Mouse (Mus musculus): ENCODE data around the gene Vipr1. TPM values are rescaled to one million over a fixed set of nuclear protein-coding genes. Genes with fewer than 3 reads are reported as not detected.

Gene Vipr1
- polyA plus RNA-seq, 1 experiment from 2014 or later, result 0.17 TPM

- 28% methylated on average over 6 of the region's 6 CpGs for WGBS
- TF ChIP-seq CTCF (IDR thresholded peaks at IDR 0.05; ENCODE audit: low read depth), result peak; percentile 86
- no peaks in the 10 kb centered on the region for H3K27me3 ChIP-seq (ENCODE audit: insufficient read depth, low read length)
- no peak overlapping the region for H3K4me2 ChIP-seq (ENCODE audit: low read length)
- H3K9ac ChIP-seq (ENCODE audit: low read depth, low read length), result no peak overlapping the region
- peaks cover 3% of the 10 kb centered on the region; the same call in 1 of the 2 replicates for H3K36me3 ChIP-seq (ENCODE audit: insufficient read depth, low read length)
- no peaks in the 10 kb centered on the region for H3K9me3 ChIP-seq (replicated peaks; ENCODE audit: low read length)
- H3K27ac ChIP-seq, result no peak overlapping the region
- DNase-seq (ENCODE audit: low spot score) (peak; percentile 87), ATAC-seq (replicated peaks; ENCODE audit: low FRiP score, low read depth) (peak; percentile 65)
- H3K4me3 ChIP-seq (replicated peaks; ENCODE audit: low read depth, low read length), result no peak overlapping the region
- H3K4me1 ChIP-seq (replicated peaks; ENCODE audit: insufficient read depth, low read length), result no peaks in the 10 kb centered on the region
Measured at GRCm38 (mm10) chr9:121679549-121679948, 37.0 kb downstream of the Vipr1 start.

- H3K27me3 ChIP-seq (ENCODE audit: insufficient read depth, low read length), result no peaks in the 10 kb centered on the region
- H3K36me3 ChIP-seq (ENCODE audit: insufficient read depth, low read length), result peaks cover 7% of the 10 kb centered on the region; the same call in 1 of the 2 replicates
- no peak overlapping the region for H3K27ac ChIP-seq
- H3K4me3 ChIP-seq (replicated peaks; ENCODE audit: low read depth, low read length), result no peak overlapping the region
- no peaks in the 10 kb centered on the region for H3K4me1 ChIP-seq (replicated peaks; ENCODE audit: insufficient read depth, low read length)
- no peaks in the 10 kb centered on the region for H3K9me3 ChIP-seq (replicated peaks; ENCODE audit: low read length)
- no peak overlapping the region for H3K9ac ChIP-seq (ENCODE audit: low read depth, low read length)
- ATAC-seq (replicated peaks; ENCODE audit: low FRiP score, low read depth), result no peak
- no peak for DNase-seq (ENCODE audit: low spot score)
- no peak overlapping the region for H3K4me2 ChIP-seq (ENCODE audit: low read length)
- WGBS, result 73% methylated on average over 8 of the region's 8 CpGs
- TF ChIP-seq CTCF (IDR thresholded peaks at IDR 0.05; ENCODE audit: low read depth), result no peak
Measured at GRCm38 (mm10) chr9:121681191-121681590, 38.7 kb downstream of the Vipr1 start.

GRCm38 (mm10) chr9:121682037-121682680 is 39.6 kb downstream of the Vipr1 start:
- H3K4me1 ChIP-seq (replicated peaks; ENCODE audit: insufficient read depth, low read length), result no peaks in the 10 kb centered on the region
- DNase-seq (ENCODE audit: low spot score), result no peak
- no peak overlapping the region for H3K27ac ChIP-seq
- H3K36me3 ChIP-seq (ENCODE audit: insufficient read depth, low read length), result peaks cover 7% of the 10 kb centered on the region; the same call in 1 of the 2 replicates
- no peak overlapping the region for H3K4me2 ChIP-seq (ENCODE audit: low read length)
- no peak for TF ChIP-seq CTCF (IDR thresholded peaks at IDR 0.05; ENCODE audit: low read depth)
- H3K9me3 ChIP-seq (replicated peaks; ENCODE audit: low read length), result no peaks in the 10 kb centered on the region
- H3K9ac ChIP-seq (ENCODE audit: low read depth, low read length), result no peak overlapping the region
- WGBS, result 80% methylated on average over 18 of the region's 18 CpGs
- no peaks in the 10 kb centered on the region for H3K27me3 ChIP-seq (ENCODE audit: insufficient read depth, low read length)
- ATAC-seq (replicated peaks; ENCODE audit: low FRiP score, low read depth), result no peak
- H3K4me3 ChIP-seq (replicated peaks; ENCODE audit: low read depth, low read length), result no peak overlapping the region

GRCm38 (mm10) chr9:121684702-121685101 is 42.2 kb downstream of the Vipr1 start:
- Histone ChIP-seq H3K9me3 (replicated peaks; ENCODE audit: low read length) (no peaks in the 10 kb centered on the region), H3K27ac (no peak overlapping the region), H3K36me3 (ENCODE audit: insufficient read depth, low read length) (peaks cover 13% of the 10 kb centered on the region; the same call in 1 of the 2 replicates), H3K4me1 (replicated peaks; ENCODE audit: insufficient read depth, low read length) (no peaks in the 10 kb centered on the region), H3K9ac (ENCODE audit: low read depth, low read length) (no peak overlapping the region), H3K4me2 (ENCODE audit: low read length) (no peak overlapping the region), H3K4me3 (replicated peaks; ENCODE audit: low read depth, low read length) (no peak overlapping the region), H3K27me3 (ENCODE audit: insufficient read depth, low read length) (no peaks in the 10 kb centered on the region)
- DNase-seq (ENCODE audit: low spot score), result no peak
- no peak for TF ChIP-seq CTCF (IDR thresholded peaks at IDR 0.05; ENCODE audit: low read depth)
- ATAC-seq (replicated peaks; ENCODE audit: low FRiP score, low read depth), result no peak
- WGBS, result 80% methylated on average over 7 of the region's 7 CpGs

- ATAC-seq (replicated peaks; ENCODE audit: low FRiP score, low read depth), result no peak
- no peak for DNase-seq (ENCODE audit: low spot score)
- Histone ChIP-seq H3K4me2 (ENCODE audit: low read length) (no peak overlapping the region), H3K4me3 (replicated peaks; ENCODE audit: low read depth, low read length) (no peak overlapping the region), H3K9ac (ENCODE audit: low read depth, low read length) (no peak overlapping the region), H3K9me3 (replicated peaks; ENCODE audit: low read length) (no peaks in the 10 kb centered on the region), H3K36me3 (ENCODE audit: insufficient read depth, low read length) (0 out of 2 replicates have a peak, but pooled peaks cover 8% of the 10 kb centered on the region), H3K27ac (no peak overlapping the region), H3K4me1 (replicated peaks; ENCODE audit: insufficient read depth, low read length) (no peaks in the 10 kb centered on the region), H3K27me3 (ENCODE audit: insufficient read depth, low read length) (no peaks in the 10 kb centered on the region)
- TF ChIP-seq CTCF (IDR thresholded peaks at IDR 0.05; ENCODE audit: low read depth), result no peak
- 58% methylated on average over 15 of the region's 15 CpGs for WGBS
Measured at GRCm38 (mm10) chr9:121690200-121690651, 47.7 kb downstream of the Vipr1 start.

- no peak for TF ChIP-seq CTCF (IDR thresholded peaks at IDR 0.05; ENCODE audit: low read depth)
- 88% methylated on average over 7 of the region's 7 CpGs for WGBS
- Histone ChIP-seq H3K27ac (no peak overlapping the region), H3K9me3 (replicated peaks; ENCODE audit: low read length) (no peaks in the 10 kb centered on the region), H3K27me3 (ENCODE audit: insufficient read depth, low read length) (no peaks in the 10 kb centered on the region), H3K36me3 (ENCODE audit: insufficient read depth, low read length) (0 out of 2 replicates have a peak, but pooled peaks cover 8% of the 10 kb centered on the region), H3K9ac (ENCODE audit: low read depth, low read length) (no peak overlapping the region), H3K4me3 (replicated peaks; ENCODE audit: low read depth, low read length) (no peak overlapping the region), H3K4me2 (ENCODE audit: low read length) (no peak overlapping the region), H3K4me1 (replicated peaks; ENCODE audit: insufficient read depth, low read length) (no peaks in the 10 kb centered on the region)
- DNase-seq (ENCODE audit: low spot score), result no peak
- no peak for ATAC-seq (replicated peaks; ENCODE audit: low FRiP score, low read depth)
Measured at GRCm38 (mm10) chr9:121690734-121691133, 48.2 kb downstream of the Vipr1 start.

Data from kidney, postnatal 0 days (tissue).